Mouse (Mus musculus) megakaryocyte, adult 5-6 weeks (primary cell): Measurements from ENCODE around the gene Cckbr. TPM values are rescaled to one million over a fixed set of nuclear protein-coding genes. Genes with fewer than 3 reads are reported as not detected.
A peak's percentile ranks its signal among the peaks of the same experiment; 100 is the strongest.

ENCODE experiments used
- ATAC-seq: 2 replicates; pipeline ENCODE4 v1.8.0; 2016; ENCODE audit warnings: mild to moderate bottlenecking, inconsistent platforms; ENCODE audit not compliant: poor library complexity, severe bottlenecking
- total RNA-seq, 2 experiments: library from RNA; stranded (forward) in 1 of 2; stranded (reverse) in 1 of 2; fragments of 153-499, 151-499 nt in 1 of 2; fragments of 221-1000, 200-1000 nt in 1 of 2; gene quantifications; 2 replicates each; pipeline versions ENCODE4 v1.2.3 to v1.2.4; 2015 to 2017

The Cckbr gene
- not detected in 2 replicates for total RNA-seq (2015)
- total RNA-seq (2017), result not detected in 2 replicates

DNA sequence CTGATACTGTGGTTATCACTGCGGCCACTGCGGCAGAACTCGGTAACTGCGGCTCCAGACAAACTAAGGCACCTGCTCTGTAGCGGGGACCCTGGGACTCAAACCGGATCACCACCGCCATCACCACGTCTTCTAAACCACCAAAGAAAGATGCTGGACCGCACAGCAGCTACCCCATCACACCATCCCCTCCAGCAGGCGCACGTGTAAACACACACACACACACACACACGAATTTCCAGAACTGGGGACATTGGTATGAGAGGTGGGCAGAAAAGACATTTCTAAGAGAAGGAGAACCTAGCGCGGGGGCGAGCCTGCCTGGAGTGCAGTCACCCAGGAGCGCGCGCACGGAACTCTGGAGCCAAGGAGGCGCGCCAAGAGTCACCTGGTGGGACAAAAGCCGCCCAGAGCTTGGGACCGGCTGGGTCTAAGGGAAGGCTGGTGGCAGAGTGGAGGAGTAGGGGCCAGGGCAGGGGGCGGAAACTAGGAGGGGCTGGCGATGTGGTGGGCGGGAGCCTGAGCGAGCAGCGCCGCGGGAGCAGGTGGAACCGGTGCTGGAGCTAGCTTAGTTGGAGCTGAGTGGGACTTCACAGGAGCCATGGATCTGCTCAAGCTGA lies at the start of gene Cckbr:
TSS of gene Cckbr (plus strand) at position 308 of the 620 bp plus-strand sequence.
- no peak for ATAC-seq

DNA sequence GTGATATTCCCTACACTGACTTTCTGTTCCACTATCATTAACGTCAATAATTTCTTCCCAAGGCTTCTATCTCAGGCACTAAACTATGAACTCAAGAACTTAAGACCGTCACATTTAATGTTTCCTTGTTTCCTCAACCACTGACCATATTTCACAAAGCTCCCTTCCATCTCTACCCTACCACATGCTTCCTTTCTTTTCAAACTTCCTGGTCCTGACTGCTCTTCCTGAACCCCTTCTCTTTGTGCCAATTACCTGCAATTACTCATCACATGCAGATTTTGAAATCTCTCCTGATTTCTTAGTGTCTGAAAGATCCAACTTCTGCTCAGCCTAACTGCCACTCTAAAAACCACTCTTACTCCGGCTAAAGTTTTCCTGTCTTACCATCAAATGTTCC lies 45.2 kb upstream of the Cckbr start:
- ATAC-seq, result peak; percentile 31; the same call in 1 of the 2 replicates

DNA sequence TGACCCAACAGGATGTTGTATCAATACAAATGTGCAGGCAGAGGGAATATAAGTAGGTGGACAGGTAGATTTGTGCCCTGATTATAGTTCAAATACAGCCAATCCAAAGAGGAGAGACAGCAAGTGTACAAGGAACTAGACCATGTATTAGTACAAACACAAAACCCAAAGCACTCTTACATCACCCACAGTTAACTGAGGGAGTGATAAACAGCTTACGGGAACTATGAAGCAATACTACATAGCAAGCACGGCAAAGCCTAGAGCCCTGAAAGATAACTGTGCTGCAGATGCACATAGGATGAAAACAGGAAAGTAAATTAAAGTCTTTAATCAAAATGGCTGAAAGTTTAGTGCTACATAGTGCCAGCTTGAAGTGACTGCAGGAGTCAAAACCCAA lies 37.8 kb upstream of the Cckbr start:
- peak; percentile 74 for ATAC-seq

DNA sequence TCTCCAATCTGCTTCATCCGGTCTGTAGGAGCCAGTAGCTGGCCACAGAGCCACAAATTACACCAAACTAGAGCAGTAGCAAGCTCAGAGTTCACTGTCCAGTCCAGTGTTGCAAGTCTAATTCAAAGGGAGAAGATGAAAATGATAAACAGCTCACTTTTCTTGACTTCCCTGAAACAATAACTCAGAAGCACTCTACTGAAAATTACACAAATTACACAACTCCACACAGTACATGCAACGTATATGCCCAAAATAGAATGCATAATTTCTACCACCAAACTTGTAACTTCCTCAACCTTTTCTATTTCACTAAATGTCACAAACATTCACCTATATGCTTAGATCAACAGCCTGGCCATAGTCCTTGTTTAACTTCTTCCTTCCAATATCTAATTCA lies 35.3 kb upstream of the Cckbr start:
- ATAC-seq, result peak; percentile 69

DNA sequence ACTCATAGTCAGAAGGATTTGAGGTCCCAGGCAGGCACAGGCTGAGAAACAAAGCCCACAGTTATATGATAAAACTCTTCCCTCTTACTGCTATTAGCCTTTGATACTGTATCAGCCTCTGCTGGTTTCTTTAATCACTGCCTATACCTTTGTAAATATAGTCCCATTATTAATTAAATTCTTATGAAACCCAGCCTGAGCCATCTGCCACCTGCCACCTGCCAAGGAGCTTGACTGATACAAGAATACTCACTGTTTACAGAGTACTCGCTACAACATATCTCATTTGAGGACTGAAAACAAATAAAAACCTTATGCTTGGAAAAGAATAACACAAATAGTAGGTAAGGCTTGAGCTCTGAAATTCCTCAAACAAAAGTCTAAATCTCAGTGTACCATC lies 30.9 kb upstream of the Cckbr start:
- no peak for ATAC-seq

DNA sequence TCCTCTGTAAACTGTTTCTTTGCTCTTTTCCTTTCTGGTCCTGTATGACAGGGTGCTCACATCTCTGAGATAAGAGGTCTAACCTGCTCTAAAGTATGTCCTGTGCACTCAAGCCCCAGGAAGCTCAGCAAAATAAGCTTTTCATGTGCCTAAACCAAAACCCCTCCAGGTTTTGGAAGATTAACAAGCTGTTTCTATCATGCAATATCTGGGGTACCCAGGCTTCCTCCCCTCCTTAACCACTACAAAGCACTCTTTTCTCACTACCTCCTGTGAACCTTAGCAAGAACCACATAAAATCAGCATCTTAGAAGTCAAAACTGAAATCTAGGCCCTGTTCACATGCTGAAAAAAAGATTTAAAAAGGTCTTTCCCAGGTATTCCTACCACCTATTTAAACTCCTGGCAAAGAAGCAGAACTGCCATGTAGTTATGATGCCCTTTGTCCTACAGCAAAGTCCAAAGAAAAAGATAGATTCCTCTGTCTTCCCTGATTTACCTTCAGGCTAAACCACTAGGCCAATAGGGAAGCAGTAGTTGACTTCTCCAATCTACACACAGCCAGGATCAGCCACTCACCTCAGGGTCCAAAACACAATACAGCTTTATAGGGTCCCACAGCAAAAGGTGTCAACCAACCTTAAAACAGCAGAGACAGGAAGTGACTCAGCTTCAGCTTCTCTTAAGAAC lies 30.3 kb upstream of the Cckbr start:
- no peak for ATAC-seq

DNA sequence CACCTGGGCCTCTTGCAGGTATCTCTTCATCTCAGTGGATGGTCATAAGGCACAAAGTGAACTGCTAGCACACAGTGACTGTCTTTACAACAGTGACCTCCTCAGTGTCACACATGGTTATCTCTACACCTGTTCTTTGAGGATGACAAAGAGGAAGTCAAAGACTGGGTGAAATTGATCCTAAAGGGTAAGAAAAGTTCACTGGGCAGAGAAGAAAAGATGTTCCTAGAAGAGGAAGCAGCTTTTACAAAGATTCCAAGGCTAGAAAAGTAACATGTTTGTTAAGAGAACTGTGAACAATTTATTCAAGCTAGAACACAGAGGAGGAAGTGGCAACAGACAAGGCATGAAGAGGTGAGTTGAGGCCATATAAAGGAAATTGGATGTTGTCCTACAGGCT lies 29.4 kb upstream of the Cckbr start:
- ATAC-seq, result no peak

DNA sequence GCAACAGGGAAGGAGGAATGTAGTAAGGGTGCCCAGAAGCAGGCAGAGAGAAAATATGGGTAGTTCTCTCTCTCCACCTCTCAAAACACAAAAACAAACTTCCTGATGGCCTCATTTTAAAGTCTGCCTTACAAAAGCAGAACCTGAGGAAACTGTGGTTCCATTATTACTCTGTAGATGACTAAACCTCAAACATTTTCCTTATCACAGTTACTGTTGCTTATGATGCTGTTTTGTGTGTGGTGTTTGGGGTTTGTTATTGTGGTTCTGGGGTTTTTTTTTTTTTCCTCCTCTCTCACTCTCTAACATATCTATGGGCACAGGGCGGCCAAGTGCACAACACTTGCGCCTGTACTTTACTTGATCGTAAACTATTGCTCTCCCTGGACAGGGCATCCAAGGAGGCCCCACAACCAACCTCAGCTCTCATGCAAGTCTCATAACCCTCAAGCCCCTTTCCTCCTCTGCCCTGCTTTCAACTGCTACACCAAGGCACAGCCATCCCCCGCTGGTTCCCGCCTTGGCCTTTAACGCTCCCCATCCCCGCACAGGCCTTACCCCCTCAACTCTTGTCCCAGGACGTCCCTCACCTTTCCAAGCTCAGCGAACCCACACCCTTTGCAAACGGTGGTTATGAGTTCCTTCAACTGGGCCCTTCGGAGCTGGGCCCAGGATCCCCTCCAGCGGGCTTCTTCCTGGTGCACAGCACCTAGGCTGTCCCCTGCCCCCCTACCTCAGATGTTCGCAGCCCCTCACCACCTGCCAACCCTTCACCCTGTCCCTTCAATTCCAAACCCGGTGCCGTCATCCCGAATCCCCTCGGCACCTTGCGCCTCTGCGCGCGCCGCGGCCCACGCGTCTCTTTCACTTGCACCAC lies 26.2 kb upstream of the Cckbr start:
- ATAC-seq, result peak; percentile 49

DNA sequence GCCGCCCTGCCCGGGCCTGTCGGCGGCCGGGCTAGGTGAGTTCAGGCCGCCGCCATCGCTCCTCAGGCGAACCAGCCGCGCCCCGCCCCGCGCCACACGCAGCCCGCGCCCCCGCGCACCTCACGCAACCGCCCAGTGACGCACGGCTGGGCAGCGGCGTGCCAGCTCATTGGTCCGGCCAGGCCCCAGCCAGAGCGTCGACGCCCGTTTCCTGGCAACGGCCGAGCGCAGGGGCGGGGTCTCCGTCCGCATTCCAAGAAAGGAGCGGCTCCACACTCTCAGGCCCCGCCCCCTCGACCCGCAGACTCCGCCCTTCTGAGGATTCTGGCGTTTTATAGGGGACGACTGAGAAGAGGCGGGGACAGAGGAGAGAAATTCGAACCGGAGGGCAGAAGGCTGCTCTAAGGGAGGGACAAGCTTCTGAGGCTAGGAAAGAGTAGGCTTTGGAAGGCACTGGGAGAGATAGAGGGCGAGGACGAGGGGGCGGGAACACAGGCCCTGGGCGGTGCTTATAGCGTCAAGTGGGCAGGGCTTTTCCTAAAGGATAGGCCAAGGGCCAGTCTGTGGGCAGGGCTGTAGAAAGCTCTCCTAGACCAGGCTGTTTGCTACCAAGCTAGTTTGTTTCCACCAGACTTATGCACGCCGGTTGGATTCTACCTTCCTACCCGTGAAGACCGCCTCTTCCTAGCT lies 25.5 kb upstream of the Cckbr start, which contains the start of gene Fam160a2:
TSS of gene Fam160a2 (minus strand) at position 120 of the 690 bp plus-strand sequence.
- peak; percentile 75 for ATAC-seq

DNA sequence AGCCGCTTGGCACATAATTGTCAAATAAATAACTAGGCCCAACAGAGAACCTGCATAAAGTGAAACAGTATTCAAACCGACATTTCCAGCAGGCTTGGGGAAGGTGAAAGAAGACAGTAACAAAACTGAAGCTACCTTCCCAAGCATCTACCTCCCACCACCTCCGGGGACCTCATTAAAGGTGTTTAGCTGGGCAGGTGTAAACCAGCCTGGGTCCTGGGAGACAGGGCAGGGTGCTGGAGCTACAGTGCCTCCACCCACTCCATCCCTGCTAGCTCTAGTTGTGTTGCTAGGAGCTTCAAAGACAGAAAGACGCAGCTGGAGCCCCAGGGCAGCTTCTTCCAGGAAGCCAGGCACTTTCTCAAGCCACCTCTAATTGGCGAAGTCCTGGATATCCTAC lies 21.3 kb upstream of the Cckbr start, which contains the start of gene Cnga4:
TSS of gene Cnga4 (plus strand) at position 301 of the 400 bp plus-strand sequence.
- ATAC-seq, result no peak

DNA sequence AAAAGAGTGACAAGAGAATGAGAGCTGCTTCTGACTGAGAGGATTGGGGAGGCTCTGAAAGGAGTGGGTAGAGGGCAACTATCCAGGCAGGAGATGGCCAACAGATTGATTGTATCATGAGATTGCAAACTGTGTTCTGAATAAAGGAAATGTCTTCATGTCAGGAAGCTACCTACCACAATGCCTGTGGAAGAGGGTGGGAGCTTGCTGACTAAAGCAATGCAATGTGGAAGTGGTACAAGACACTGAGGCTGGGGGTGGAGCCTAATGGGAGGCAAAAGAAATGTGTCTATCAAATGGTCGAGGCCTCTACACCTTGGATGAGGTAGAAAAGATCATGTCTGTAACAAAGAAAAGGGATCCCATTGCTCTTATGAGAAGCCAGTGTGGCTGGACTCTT lies 19.2 kb upstream of the Cckbr start:
- peak; percentile 67 for ATAC-seq

DNA sequence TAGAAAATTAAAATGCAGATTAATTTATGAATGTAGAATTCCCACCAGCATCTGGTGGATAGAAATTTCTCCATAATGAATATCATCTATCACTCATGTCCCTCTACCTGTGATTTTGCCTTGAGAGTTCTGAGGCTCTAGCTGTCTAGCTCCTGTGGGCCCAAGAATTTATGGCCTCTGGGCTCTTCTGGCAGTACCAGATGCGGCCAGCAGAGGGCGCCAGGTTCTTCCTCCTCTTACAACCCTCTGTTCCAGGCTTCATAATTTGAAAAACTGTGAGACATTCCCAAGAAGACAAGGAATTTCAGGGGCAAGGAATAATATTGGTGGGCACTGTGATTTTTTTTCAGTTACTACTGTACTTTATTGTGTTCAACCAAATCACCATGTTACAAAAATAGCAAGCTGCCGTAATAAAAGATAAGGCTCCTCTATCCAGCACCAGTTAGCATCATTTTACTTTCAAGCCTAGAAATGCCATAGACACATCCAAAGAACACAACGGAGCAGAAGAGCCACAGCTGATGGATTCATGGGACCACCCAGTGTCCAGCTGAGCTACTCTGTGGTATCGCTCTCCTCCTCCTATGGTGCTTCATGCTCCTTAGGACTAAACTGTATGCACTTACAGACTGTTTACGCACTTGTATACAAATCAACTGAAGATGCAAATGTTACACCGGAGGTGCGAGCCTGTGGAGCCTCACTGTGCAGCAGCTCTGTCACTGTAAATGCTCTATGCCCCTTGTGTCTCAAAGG lies 13.5 kb upstream of the Cckbr start:
- peak; percentile 86 for ATAC-seq

DNA sequence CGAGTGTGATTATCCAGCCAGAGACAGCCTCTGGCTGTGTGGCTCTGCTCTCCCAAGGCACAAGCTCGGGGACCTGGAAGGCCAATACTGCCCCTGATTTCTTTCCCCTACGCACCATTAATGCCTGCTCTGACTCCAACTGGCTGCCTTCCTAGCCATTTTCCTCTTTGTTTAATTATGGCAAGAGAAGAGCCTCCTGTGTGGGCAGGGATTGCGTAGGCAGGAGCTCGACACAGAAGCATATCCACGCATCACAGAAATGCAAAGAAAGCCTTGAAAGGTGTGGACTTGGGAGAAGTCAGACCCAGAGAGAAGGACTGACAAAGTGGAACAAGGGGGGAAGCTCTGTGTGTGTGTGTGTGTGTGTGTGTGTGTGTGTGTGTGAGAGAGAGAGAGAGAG lies 11.1 kb upstream of the Cckbr start:
- ATAC-seq, result no peak

DNA sequence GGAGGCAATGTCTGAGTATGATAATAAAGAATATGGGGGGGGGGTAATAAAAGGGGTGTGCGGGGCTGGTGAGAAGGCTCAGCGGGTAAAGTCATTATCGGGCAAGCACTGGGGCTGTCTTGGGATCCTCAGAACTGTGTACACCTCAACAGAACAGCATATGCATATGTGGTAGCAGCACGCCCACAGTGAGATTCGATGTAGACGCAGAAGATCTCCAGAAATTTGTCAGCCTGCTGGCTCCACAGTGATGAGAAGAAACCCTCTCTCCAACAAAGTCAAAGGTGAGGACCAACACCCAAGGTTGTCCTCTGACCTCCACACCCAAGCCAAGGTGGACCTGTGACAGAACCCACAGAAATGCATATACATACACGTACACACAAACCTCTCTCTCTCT lies 9.0 kb upstream of the Cckbr start:
- ATAC-seq, result no peak

DNA sequence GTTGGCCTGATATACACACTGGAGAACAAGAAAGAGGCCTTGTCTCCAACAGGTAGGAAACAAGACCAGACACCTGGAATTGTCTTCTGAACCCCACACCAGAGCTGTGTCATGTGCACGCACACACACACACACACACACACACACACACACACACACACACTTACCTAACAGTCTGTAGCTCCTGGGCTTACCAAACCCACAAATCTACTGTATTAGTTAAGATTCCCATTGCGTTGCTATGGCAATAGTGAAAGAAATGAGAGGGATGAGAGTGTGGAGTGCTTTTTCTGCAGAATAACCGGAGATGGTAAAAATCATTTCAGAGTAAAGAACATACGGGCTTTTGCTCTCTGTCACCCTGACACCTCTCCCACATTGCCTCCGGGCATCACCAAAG lies 7.4 kb upstream of the Cckbr start:
- no peak for ATAC-seq

DNA sequence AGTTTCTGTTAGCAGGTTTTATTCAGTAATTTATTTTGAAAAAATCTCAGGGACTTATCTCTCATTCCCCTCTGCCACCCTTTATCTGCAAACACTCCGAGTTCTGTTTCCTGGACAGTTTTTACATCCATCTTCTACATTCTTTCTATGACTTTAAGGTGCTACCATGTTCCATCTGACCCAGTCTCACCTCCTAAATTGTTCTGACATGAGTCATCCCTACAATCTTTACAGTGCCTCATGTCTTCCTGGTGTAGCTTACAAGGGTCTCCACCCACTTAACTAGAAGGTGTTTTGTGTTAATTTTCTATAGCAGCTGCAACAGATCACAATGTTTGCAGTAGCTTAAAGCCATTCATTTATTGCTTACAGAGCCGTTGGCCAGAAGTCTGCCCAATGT lies 4.6 kb upstream of the Cckbr start:
- ATAC-seq, result no peak

DNA sequence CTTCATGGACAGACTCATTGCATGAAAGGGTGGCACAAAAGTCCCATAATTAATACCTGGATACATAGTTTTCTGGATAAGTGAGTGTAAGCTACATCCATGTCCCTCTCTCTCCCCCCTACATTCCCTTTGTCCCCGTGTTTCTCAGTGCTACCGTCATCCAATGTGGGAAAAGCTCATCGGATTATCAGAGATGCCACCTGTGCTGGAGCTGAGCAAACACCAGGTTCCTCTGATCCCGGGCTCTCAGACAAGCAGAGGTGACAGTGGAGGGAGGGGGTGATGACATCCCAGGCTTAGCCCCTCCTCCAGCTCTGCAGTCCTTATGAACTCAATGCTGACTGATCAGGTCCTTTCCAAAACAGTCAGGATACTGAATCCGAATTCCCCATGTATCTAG lies 1.2 kb upstream of the Cckbr start:
- ATAC-seq, result no peak

DNA sequence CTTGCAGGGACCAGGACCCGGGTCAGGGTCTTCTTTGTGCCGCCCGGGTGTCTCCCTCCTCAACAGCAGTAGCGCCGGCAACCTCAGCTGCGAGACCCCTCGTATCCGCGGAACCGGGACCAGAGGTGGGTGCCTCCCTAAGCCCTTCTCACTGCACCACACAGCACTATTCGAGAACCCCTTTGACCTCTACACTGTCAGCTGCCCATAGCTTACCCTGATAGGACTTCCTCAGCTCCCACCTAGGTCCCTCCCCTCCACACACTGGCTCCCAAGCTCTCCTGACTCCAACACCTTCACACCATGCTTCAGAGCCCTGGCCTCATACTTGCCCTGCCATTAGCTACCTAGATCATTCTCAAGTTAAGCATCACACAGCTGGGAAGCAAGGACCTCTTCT lies 520 bp downstream of the Cckbr start:
- no peak for ATAC-seq

DNA sequence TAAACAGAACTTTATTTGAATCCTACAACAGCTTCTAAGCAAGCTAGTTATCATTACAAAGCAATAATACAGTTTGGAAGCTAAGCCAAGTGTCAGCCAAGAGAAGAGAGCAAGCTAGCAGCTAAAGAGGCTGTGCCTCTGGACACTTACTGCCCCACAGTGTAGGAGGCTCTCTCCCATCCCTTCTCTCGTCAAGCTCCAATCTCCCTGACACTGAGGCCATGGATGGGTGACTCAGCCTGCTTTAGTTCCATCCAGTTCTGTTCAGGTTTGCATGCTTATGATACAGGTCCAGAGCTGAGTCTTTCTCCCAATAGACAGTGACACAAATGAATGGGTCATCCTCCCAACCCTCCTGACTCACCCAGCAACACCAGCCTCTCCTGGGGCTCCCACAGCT lies 6.5 kb downstream of the Cckbr start:
- no peak for ATAC-seq

DNA sequence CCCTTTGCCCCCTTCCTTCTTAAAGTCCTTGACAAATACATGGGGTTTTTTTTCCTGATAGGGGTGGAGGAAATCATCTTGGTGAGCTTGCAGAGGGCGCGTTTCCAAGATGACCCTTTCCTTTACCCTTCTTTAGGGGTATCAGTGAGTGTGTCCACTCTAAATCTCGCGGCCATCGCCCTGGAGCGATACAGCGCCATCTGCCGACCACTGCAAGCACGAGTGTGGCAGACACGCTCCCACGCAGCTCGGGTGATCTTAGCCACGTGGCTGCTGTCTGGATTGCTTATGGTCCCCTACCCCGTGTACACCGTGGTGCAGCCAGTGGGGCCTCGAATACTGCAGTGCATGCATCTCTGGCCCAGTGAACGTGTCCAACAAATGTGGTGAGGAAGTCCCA lies 8.3 kb downstream of the Cckbr start:
- ATAC-seq, result no peak
